Mouse (Mus musculus) 416B (cell line): ENCODE results near the gene Apln.

Source experiments
- DNase-seq: peaks from one replicate; pipeline ENCODE4 v3.0.0; 2011; ENCODE audit warnings: low read depth

The Apln gene

GRCm38 (mm10) chrX:48034144-48035113 lies at the start of gene Apln:
Apln (minus strand) TSS chrX:48034853.
- DNase-seq, result peak; percentile 67

- no peak for DNase-seq
Measured at GRCm38 (mm10) chrX:48082364-48082763, 47.7 kb upstream of the Apln start.

GRCm38 (mm10) chrX:48076806-48077425 lies 42.3 kb upstream of the Apln start:
- DNase-seq, result no peak

GRCm38 (mm10) chrX:48074691-48075090 lies 40.0 kb upstream of the Apln start:
- DNase-seq, result no peak

- no peak for DNase-seq
Measured at GRCm38 (mm10) chrX:48072401-48072800, 37.7 kb upstream of the Apln start.

GRCm38 (mm10) chrX:48071961-48072360 lies 37.3 kb upstream of the Apln start:
- DNase-seq, result no peak

- peak; percentile 33 for DNase-seq
Measured at GRCm38 (mm10) chrX:48066891-48067290, 32.2 kb upstream of the Apln start.

- DNase-seq, result no peak
Measured at GRCm38 (mm10) chrX:48064166-48064853, 29.7 kb upstream of the Apln start.

- no peak for DNase-seq
Measured at GRCm38 (mm10) chrX:48062481-48062880, 27.8 kb upstream of the Apln start.

GRCm38 (mm10) chrX:48054186-48055015 lies 19.7 kb upstream of the Apln start:
- peak; percentile 48 for DNase-seq

GRCm38 (mm10) chrX:48053743-48054142 lies 19.1 kb upstream of the Apln start:
- DNase-seq, result no peak

- DNase-seq, result peak; percentile 80
Measured at GRCm38 (mm10) chrX:48046315-48046714, 11.7 kb upstream of the Apln start.

GRCm38 (mm10) chrX:48044261-48044660 lies 9.6 kb upstream of the Apln start:
- DNase-seq, result no peak

GRCm38 (mm10) chrX:48042748-48043147 lies 8.1 kb upstream of the Apln start:
- no peak for DNase-seq

- no peak for DNase-seq
Measured at GRCm38 (mm10) chrX:48040379-48040778, 5.7 kb upstream of the Apln start.

GRCm38 (mm10) chrX:48033766-48034143 lies 898 bp downstream of the Apln start:
- DNase-seq, result peak; percentile 26

- no peak for DNase-seq
Measured at GRCm38 (mm10) chrX:48033024-48033423, 1.6 kb downstream of the Apln start.

- DNase-seq, result no peak
Measured at GRCm38 (mm10) chrX:48031866-48032265, 2.8 kb downstream of the Apln start.

GRCm38 (mm10) chrX:48030593-48030992 lies 4.1 kb downstream of the Apln start:
- DNase-seq, result no peak

GRCm38 (mm10) chrX:48022811-48023210 lies 11.8 kb downstream of the Apln start:
- DNase-seq, result no peak

- peak; percentile 60 for DNase-seq
Measured at GRCm38 (mm10) chrX:48019940-48020339, 14.7 kb downstream of the Apln start.

- DNase-seq, result no peak
Measured at GRCm38 (mm10) chrX:48019359-48019758, 15.3 kb downstream of the Apln start.
